Mouse (Mus musculus): ENCODE data around the gene Acsf3. TPM values are rescaled to one million over a fixed set of nuclear protein-coding genes. Genes with fewer than 3 reads are reported as not detected.

Acsf3 gene
- total RNA-seq, 2 experiments from 2014 or later, result 16.7 to 16.8 TPM

DNA sequence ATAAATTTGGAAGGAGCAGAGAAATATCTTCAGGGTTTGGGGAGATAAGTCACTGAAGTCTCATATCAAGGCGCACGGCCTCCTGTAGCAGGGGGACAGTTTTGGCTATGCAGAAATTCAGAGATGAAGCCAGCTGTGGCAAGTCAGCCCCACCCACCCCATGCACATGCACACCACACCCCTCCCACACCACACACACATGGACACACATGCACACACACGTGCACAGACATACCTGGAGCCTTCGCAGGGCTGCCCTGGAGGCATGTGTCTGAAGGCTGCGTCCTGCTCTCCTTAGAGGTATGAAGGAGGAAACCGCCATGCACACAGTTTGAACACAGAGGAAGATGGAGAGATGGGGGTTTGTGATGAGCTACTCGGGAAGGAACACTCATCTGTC lies 15.2 kb upstream of the Acsf3 start:
- no peak for DNase-seq (ENCODE audit: low spot score in 2 of 2)

DNA sequence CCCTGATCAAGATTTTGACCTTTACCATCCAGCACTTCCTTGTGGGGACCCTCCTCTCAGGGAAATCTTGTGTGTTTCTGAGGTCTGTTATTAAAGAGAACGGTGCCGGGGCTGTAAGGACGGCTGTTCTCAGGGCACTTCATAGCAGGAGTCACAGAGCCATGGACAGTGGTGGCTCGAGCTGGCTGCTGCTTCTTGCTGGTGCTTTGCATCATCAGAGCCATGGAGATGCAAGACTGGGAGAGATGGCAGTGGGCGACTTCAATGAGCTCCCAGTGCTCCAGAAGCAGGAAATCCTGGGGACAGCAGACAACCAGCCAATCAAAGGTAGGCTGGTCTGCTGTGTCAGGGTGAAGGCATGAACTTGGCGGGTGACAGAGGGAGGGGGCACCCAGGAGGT lies 14.2 kb upstream of the Acsf3 start:
- DNase-seq (ENCODE audit: low spot score in 2 of 2), result no peak

DNA sequence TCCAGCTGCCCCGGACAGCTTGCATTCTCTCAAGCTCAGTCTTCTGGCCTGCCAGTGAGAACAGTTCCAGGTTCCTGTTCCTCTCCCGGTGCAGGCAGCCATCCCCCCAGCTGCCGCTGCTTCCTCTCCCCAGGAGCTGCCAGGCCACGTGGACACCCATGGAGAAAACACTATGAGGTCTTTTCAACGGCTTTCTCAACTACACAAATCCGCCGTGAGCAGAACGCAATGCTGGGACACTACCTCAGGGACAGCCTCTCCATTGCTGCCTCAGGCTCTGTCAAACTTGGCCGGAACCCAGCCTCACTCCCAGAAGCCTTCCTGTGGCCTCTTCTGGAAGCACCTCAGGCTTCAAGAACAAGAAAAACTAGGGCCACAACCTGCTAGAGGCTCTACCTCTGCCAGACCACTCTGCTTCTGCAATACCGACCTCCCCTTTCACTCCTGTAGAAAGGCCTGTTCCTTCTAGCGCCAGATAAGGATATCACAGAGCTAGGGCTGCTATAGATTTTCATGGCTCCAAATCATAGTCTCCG lies 12.5 kb upstream of the Acsf3 start:
- DNase-seq (ENCODE audit: low spot score in 2 of 2), result no peak

DNA sequence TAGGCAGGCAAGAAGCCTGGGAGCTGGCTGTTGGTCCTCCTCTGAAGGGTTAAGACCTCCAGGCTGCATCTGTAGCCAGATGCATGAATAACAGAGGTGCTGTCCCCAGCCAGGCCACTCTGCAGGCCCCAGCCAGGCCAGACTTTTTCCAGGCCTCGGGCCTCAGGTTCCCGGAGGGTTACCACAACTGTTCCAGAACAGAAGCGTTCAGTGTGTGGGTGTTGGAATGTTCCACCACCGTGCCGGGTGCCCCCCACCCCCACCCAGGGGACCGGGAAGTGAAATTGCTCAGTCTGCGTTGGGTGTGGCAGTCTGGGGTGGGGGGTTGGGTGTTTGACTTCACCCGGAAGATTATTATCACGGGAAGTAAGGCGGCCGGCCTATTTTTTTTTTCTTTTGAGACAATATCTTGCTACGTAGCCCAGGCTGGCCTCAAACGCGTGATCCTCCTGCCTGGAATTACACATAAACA lies 12.0 kb upstream of the Acsf3 start:
- no peak for DNase-seq (ENCODE audit: low spot score in 2 of 2)

DNA sequence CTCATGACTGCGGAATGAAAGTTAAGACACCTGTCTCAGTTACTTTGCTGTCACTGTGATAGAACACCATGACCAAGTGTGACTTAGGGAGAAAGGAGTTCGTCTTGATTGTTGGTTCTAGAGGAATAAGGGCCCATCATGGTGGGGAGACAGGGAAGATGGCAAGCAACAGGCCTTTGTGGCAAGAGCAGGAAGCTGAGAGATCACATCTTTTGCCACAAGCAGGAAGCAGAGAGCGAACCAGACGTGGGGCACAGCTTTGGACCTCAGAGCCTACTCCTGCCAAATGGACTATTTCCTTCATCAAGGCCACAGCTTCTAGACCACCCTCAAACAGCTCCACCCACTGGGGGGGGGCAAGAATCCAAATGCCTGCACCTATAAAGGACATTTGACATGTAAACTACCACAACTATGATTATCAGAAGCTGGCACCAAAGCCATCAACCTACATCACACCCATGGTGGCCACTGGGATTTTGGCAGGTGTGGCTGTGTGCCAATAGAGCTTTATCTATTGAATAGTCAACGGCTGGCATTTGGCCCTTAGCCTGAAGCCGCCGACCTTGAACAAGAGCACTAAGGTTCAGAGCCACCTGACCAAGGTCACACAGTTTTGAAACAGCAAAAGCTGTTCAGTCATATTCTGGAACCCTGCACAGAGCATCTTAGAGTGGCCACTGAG lies 10.4 kb upstream of the Acsf3 start:
- DNase-seq (ENCODE audit: low spot score in 2 of 2), result no peak

DNA sequence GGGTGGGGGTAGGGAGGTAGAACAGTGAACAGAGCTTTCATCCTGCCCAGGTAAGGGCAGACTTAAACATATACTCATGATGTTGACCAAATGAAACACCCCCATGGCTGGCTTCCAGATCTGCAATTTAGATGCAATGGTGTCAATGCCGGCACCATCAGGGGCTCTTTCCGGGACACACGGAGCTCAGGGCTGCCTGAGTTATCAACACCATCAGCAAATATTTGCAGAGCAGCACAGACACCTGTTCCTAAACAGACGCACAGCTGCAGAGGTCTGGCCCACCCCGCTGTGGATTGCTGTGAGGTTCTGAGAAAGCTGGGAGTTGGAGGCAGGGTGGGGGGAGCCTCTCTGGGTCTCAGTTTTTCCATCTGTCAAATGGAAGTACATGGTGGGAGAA lies 9.1 kb upstream of the Acsf3 start:
- no peak for DNase-seq (ENCODE audit: low spot score in 2 of 2)

DNA sequence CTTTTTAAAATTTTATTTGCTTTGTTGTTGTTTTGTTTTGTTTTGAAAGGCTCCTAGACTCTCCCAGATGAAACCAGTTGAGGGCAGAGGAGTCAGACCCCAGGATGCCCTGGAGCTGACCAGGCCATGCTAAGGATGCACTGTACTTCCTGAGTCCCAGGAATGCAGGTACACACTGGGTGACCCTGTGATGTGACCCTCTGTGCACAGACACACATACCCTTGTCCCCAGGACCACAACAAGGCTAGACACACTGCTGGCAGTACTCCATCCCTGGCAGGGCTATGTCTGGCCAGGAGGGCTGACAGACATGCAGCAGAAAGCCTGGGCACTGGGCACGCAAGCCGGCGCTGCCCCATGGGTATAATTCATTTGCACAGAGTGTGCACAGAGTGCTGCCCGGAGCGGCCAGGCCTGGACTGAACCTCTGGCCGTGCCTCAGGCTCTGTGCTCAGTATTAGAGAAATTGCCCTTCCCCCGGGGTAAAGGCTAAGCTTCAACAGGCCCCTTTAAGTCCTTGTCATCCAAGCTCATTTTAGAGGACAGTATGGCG lies 8.6 kb upstream of the Acsf3 start:
- no peak for DNase-seq (ENCODE audit: low spot score in 2 of 2)

DNA sequence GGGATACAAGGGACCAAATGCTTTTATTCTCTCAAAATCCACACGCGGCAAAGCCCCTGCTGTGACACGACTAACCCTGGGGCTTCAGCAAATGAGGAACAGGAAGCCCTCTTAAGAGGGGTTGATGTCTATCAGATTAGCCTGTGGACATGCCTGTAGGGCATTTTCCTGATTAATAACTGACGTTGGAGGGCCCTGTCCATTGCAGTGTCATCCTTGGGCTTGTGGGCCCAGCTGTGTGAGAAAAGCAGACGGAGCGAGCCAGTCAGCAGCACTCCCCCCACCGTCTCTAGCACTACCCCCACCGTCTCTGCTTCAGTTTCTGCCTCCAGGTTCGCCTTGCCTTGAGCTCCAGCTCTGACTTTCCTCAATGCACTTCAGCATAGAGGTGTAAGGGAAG lies 8.1 kb upstream of the Acsf3 start:
- no peak for DNase-seq (ENCODE audit: low spot score in 2 of 2)

DNA sequence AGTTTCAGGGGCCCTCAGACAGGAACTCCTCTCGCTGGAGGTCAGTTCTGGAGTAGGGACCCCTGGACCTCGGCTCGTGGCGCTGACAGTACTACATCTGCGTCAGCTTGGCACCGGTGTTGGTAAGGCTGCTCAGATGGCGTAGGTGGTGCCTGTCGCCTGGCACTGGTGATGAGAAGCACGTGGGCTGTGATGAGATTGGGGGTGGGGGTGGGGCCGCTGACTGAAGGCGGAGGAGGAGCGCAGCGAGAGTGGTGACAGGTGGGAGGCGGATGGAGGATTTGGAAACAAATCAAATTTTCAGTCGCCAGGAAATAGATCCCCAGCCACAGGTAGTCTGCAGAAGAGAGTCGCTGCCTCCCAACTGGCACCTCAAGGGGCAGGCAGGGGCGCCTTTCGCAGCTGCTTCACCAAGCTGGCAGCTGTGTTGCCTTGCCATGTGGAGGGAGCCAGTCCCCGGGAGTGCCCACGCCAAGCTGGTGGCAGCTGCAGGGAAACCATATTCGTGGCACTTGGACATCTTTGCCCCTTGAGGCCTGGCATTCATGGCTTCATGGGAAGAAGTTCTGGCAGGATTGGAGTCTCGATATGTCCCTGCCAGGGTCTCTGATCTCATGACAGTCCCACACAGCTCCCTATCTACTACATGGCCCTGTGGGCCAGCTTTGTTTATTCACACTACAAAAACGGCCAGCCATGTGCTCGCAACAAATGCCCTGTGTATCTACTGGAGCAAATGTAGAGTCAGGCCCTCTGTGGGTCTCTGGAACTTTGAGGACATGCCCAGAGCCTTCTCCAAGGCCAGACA lies 5.8 kb upstream of the Acsf3 start:
- peak; percentile 60 to 65 for DNase-seq (ENCODE audit: low spot score in 2 of 2)

DNA sequence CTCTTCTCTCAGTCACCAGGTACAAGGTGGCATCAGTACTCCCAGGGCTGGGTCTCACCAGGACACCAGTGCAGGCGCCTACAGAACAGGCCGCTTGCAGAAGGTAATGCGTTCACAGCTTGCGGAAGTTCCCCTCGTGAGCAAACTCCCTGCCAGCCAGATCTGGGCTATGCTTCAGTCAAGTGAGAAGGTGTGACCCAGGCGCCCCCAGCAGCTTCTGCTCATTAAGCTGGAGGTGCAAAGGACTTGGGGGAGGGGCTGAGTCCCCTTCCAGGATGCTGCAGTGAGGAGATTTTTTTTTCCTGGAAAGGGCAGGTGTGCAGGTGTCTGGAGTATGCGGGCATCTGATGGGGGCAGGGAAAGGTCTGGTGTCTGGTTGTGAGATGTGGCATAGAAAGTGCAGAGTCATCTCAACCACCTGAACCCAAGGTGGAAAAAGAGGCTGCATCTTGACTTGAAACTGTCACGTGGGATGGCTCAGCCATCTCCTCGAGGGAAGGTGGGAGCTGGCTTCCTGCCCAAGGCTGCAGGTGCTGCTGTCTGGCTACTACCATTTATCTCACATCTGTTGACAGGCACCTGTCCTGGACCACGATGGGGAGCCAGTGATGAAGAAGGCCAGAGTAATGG lies 2.7 kb upstream of the Acsf3 start:
- DNase-seq (ENCODE audit: low spot score in 2 of 2), result no peak

DNA sequence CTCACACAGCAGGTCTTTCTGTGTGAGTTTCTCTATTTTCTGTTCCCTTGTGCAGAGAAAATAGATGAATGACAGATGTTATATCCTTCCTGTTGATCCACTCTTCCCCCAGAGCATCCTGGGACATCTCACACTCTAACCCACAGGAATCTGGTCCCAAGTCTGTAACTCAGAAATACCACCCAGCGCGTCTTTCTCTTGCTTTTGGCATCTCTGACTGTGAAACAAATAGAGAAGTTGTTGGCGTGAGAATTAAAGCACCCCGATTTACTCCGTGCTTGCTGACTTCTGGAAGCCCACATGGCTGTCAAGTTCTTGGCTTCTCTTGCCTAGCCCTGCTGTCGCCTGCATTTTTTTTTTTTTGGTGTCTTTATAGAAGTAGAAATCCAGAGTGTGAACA lies 2.4 kb downstream of the Acsf3 start:
- DNase-seq (ENCODE audit: low spot score in 2 of 2), result peak in 1 of 2 experiments; percentile 46

DNA sequence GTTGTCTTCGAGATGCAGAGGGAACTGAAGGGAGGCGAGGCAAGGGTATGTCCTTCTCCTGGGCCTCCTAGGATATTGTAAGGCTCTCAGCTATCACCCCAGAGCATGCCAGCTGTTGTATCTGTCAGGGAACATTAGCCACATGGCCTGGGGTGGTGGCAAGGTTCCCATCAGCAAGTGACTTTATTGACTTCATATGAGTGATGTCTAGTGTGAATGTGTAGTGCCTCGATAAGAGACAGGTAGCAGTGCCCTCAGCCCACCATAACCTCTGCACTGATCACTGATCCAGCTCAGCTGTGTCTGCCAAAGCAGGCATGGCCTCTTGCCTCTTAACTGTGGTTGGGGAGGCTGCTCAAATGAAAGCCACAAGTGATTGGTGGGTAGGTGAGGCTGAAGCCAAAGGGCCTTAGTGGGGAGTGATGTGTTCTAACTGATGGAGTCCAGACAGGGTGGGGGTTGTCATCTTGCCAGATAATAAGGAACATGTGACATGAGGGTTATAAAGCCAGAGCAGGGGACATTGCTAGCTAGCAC lies 3.5 kb downstream of the Acsf3 start:
- no peak for DNase-seq (ENCODE audit: low spot score in 2 of 2)

DNA sequence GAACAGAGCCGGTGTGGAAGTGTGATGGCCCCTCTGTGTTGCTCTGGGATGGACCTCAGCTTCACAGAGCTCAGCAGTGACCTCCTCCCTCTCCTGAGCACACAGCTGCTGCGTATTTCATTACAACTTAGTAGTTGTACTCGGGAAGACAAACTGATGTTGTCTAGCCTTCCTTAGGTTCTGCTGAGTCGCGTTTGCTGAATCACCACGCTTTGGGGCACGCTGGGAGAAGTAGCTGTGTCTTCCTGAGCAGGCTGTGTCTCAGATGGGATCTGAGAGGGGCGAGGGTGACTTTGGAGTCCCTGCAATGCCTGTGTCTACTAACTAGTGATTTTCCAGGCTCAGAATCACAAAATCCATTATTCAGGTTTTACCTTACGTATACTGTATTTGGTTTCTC lies 4.0 kb downstream of the Acsf3 start:
- DNase-seq (ENCODE audit: low spot score in 2 of 2), result no peak

DNA sequence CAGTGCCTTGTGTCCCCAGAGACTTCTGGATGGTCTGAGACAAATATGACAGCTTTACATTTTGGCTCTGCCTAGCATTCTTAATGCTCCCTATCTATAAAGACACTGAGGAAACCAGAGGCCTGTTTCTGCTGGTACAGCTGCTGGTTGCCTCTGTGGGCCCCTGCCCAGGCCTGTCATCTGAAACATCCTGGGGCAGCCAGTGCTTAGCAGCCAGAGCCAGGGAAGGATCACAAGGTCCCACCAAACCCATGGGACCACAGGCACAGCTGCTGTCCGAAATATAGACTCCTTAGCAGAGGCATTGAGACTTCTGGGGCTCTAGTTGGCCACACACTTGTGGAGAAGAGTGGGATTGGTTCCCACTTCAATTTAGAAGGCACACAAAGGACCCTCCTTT lies 9.5 kb downstream of the Acsf3 start:
- no peak for DNase-seq (ENCODE audit: low spot score in 2 of 2)

DNA sequence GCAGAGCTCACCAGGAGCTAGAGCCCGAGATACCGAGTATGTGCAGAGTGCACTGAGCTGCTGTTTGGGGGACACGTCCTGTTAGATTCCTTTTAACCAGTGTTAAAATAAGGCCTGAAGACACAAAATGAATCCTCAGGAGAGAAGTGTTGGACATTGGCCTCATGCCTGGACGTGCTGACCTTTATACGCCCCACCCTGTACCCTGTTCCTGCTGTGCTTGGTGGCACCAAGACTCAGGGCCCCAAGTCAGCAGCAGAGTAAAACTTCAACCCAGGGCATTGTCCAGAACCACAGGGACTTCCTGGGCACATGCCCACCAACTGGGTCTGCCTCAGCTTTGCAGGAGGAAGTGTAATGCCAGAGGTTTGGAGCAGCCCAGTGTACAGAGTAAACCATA lies 14.5 kb downstream of the Acsf3 start:
- no peak for DNase-seq (ENCODE audit: low spot score in 2 of 2)

DNA sequence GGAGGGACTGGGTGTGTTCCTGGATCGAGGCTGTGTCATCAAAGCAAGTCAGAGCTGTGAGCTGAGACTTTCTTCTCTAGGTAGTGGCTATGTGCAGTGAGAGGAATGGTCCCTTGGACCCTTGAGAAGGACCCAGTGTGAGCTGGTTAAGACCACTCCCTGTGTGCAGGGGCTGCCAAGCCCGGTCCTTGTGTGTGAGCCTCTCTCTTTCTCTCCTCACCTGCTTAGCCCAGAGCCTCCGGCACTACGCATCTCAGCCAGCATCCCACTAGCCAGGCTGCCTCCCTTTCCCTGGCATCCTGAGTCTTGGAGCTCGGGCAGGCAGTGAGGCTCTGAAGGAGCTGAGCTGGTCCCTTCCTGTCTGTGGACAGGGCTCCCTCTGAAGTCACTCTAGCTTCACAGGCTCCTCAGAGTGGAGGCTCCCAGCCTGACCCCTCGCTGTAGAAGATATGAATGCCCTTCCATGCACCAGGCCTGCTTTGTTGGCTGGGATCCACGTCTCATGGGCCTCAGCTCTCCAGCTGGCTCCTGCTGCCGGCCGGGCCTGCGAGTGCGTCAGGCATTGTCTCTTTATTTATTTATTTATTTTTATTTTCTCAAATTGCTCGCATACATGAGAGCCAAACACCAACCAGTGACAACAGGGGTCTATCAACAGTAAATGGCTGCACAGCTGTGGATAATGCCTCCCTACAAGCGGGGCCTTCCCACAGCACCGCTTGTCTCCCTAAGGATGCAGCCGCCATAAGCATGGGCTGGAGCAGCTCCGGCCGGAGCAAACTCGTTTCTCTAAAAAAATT lies 18.3 kb downstream of the Acsf3 start:
- peak in 1 of 2 experiments; percentile 40 for DNase-seq (ENCODE audit: low spot score in 2 of 2)

DNA sequence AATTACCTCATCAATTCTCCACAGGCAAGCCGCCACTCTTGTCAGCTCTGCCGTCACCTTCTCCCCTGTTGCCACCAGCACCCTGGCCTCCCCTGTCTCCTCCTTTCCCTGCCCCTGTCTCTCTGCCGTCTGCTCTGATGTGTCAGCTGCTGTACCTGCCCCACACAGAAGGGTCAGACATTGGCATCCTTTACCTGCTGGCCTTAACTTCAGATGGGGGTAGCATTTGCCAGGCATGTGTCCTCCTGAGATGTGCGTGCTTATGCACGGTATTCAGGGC lies 18.8 kb downstream of the Acsf3 start:
- DNase-seq (ENCODE audit: low spot score in 2 of 2), result no peak

DNA sequence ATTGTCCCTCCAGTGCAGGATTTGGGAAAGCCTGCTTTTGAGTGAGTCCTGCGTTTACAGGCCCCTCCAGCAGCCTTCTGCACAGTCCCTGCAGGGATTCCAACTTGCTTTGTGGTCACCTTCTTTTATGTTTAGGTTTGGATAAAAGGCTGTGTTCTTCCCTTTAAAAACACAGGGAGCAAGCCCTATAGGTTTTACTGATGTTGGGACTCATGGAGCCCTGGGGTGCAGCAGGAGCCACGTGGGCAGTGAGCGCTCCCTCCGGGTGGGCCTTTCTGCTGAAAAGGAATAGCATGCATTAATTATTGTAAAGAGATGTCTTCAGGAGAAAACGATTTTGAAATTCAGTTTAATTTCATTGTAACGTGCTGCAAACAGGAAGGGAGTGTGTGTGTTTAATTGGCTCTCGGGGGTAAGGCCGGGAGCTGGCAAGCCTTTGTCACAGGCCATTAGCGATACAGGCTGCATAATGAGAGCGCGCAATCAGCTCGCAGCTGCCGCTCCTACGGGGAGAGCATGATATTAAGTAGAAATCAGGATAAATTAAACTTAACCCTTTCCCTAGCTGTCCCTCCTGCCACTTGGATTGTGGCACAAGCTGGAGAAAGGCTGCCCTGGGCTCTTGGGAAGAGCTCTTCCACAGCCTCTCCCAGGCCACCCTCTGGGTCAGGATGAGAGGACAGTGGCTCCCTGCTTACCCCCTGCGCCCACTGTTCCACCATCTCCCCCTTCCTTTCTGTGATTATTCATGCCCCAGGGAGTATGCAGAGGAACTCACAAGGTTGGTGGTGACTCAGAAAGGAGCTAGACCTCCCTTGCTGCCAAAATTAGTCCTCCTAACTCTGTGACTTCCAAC lies 28.8 kb downstream of the Acsf3 start:
- DNase-seq (ENCODE audit: low spot score in 2 of 2), result peak in 1 of 2 experiments; percentile 39

DNA sequence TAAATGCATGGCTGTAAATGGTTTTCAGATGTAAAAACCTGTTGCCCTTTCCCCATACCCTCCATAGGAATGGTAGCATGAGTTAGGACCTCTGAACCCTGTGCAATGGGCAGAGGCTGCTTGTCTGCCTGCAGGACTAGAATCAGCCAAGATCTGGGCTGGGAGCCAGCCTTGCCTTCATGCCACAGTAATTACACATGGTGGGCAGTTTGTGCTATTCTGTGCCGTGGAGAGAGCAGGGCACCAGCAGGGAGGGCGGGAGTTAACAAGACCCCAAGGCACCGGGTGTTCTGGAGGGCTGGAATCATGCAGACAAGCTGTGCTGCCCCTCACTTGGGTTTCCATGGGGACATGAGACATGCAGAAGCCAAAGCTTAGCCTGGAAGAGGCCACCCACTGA lies 30.1 kb downstream of the Acsf3 start:
- peak in 1 of 2 experiments; percentile 58 for DNase-seq (ENCODE audit: low spot score in 2 of 2)

Data from layer of hippocampus, postnatal 14 days (tissue).